Mouse (Mus musculus) embryonic fibroblast, embryonic 13.5 days (primary cell): ENCODE data around the gene Pgbd5.

ENCODE experiments used
- CTCF ChIP-seq: IDR thresholded peaks from 2 replicates; pipeline ENCODE4 v1.5.1; 2011; ENCODE audit warnings: mild to moderate bottlenecking, control low read depth, low read length, moderate library complexity, borderline replicate concordance; ENCODE audit not compliant: insufficient read depth
- POLR2A ChIP-seq: IDR thresholded peaks from 2 replicates; pipeline ENCODE4 v1.6.1; 2011; ENCODE audit warnings: low read depth, mild to moderate bottlenecking, control low read depth, low read length, moderate library complexity

DNA sequence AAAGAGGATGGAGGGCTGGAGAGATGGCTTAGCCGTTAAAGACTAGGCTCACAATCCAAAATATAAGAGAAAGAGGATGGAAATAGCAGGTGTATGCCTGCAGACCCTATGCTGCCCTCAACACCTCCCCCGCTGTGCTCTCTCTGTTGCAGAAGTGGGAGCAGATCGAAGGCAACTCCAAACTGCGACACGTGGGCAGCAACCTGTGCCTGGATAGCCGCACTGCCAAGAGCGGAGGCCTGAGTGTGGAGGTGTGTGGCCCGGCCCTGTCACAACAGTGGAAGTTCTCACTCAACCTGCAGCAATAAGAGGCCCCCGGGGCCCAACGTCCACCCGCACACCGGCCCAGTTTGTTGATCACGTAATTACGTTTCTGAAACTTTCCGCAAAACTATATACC is 96.3 kb downstream of the Pgbd5 start:
- TF ChIP-seq CTCF: no peak
- no peak for TF ChIP-seq POLR2A
